Mouse (Mus musculus) cortical plate, adult 2 months (tissue): Measurements from ENCODE around the gene Ost4.

Source experiments
- CTCF ChIP-seq: fragments of 200-500 bp; IDR thresholded peaks from 2 replicates; pipeline ENCODE4 v1.5.1; 2011; ENCODE audit warnings: mild to moderate bottlenecking, control low read depth, low read length; ENCODE audit not compliant: insufficient read depth; ENCODE audit errors: extremely low read depth
- POLR2A ChIP-seq: fragments of 200-500 bp; IDR thresholded peaks from 2 replicates; pipeline ENCODE4 v1.6.1; 2011; ENCODE audit warnings: mild to moderate bottlenecking, low read length, control low read depth; ENCODE audit not compliant: insufficient read depth; ENCODE audit errors: extremely low read depth

DNA sequence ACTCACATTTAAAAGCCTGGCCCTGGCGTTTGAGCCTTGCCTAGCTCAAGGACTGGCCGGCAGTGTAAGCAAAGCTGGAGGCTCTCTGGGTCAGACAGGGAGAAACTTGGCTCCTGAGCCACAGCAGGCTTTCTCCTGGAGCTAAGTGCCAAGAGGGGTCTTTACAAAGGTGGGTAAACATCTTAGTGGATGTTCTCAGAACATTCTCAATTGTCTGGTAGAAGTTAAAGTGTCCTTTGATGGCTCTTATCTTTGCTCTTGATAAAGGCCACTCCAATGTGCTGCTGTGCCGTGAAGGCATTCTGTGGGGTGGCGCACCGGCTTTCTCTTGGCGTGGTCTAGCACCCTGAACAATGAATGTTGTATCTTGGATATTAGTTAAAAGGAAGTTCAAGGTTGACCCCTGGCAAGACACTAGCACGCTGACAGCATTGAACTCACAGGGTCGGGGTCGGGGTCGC, 15.0 kb upstream of the Ost4 start:
- TF ChIP-seq POLR2A (no peak), CTCF (no peak)
